Mouse (Mus musculus): ENCODE measurements around the gene Rab12.

GRCm38 (mm10) chr17:66504964-66505363, 14.6 kb downstream of the Rab12 start:
- TF ChIP-seq EP300 (IDR thresholded peaks at IDR 0.05), result no peak
- no peak for TF ChIP-seq CTCF (IDR thresholded peaks at IDR 0.05)

Data from lung, postnatal 0 days (tissue).